Mouse (Mus musculus): Measurements from ENCODE around the gene Exog.

Exog gene

GRCm38 (mm10) chr9:119460410-119460809 lies 15.7 kb downstream of the Exog start:
- peak; percentile 48 for DNase-seq (ENCODE audit: low read depth)

DNA sequence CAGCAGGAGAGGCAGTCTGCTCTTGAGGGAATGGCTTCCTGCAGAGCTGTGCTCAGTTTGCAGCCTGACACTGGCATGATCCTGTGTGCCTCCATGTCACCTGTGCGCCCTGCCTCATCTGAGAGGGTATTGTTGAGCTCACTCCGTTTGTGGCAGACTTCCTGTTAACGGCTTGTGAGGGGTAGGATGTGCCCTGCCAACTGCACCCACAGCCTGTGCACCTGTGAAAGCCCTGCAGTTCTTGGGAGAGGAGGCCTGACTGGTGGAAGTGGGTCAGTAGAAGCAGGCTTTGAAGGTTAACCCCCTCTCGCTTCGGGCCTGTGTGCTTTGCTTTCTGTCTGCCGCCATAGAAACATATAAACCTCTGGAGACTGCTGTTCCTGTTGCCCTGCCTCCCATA lies 20.3 kb downstream of the Exog start:
- no peak for DNase-seq (ENCODE audit: low read depth)

- no peak for DNase-seq (ENCODE audit: low read depth)
Measured at GRCm38 (mm10) chr9:119465595-119465994, 20.9 kb downstream of the Exog start.

- no peak for DNase-seq (ENCODE audit: low read depth)
Measured at GRCm38 (mm10) chr9:119469691-119470353, 25.1 kb downstream of the Exog start.

GRCm38 (mm10) chr9:119472412-119472918 lies 27.7 kb downstream of the Exog start:
- no peak for DNase-seq (ENCODE audit: low read depth)

DNA sequence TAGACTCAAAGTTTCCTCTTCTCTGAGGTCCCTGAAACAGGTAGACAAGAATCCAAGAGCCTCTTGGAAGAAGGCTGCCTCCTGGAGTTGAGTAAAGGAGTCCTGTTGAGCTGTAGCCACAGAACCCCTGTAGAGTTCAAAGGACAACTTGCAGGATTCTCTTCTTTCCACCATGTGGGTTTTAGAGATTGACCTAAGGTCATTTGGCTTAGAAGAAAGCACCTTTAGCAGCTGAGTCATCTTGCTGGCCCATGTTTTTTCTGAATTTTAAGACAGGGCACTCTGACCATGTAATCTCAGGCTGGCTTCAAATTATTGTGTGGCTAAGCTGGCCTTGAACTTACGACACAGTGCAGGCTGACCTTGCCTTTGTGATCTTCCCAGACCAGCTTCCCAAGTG lies 28.3 kb downstream of the Exog start:
- no peak for DNase-seq (ENCODE audit: low read depth)

GRCm38 (mm10) chr9:119473608-119474164 lies 28.9 kb downstream of the Exog start:
- no peak for DNase-seq (ENCODE audit: low read depth)

- no peak for DNase-seq (ENCODE audit: low read depth)
Measured at GRCm38 (mm10) chr9:119474717-119475611, 30.2 kb downstream of the Exog start.

- DNase-seq (ENCODE audit: low read depth), result no peak
Measured at GRCm38 (mm10) chr9:119477754-119478153, 33.0 kb downstream of the Exog start.

GRCm38 (mm10) chr9:119478345-119478744 lies 33.6 kb downstream of the Exog start:
- no peak for DNase-seq (ENCODE audit: low read depth)

- DNase-seq (ENCODE audit: low read depth), result no peak
Measured at GRCm38 (mm10) chr9:119479297-119479696, 34.6 kb downstream of the Exog start.

DNA sequence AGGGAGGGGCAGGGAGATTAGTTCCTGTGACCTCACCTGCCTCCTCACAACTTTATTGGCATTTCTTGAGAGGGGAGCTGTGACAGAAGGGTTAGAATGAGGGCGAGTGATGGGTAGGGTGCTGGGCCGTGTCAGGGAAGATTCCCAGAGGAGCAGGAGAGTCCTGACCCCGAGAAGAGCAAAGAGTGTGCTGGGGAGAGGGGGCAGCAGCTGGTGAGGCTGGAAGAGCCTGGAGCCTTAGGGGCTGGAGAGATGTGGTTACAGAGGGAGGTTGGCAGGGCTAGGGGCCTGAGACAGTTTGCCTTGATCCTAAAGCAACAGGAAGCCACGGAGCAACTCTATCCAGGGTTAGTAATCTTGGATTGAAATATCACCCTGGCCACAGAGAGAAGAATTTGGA lies 36.9 kb downstream of the Exog start:
- no peak for DNase-seq (ENCODE audit: low read depth)

- no peak for DNase-seq (ENCODE audit: low read depth)
Measured at GRCm38 (mm10) chr9:119483554-119484353, 39.0 kb downstream of the Exog start.

- no peak for DNase-seq (ENCODE audit: low read depth)
Measured at GRCm38 (mm10) chr9:119484420-119484819, 39.7 kb downstream of the Exog start.

DNA sequence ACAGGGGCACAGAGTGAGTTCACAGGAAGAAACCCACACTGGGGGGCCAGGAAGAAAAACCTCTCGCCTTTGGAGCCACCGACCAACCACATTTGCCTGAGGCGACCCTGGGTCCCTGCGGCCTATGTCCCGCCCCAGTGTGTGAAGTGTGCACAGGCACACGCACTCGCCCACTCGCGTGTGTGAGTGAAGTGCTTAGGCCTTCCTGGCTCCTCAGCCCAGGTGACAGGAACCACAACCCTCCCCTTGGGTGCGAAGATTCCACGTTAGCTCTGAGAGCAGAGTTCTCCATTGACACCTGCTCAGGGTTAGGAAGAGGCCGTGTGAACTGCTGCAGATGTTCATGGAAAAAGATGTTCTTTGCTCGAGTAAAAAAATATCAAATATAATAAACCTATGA lies 40.1 kb downstream of the Exog start:
- no peak for DNase-seq (ENCODE audit: low read depth)

DNA sequence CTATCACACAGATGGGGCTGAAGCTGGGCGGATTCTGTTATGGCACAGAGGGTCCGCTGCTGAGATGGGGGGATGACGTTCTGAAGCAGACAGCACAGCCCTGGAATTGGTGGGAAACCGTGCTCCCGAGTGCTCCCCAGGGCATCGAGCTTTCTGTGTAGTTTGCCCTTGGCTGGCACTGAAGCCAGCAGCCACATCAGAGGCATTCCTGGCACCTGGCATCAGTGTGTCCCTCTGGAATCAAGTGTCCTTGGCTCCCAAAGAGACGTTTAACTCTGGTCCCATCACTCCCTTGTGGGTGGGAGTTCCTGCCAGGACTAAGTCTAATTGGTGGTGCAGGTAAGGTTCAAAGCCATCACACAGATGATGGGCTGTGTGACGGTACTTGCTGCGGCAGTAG lies 51.6 kb downstream of the Exog start:
- no peak for DNase-seq (ENCODE audit: low read depth)

GRCm38 (mm10) chr9:119496960-119497359 lies 52.2 kb downstream of the Exog start:
- no peak for DNase-seq (ENCODE audit: low read depth)

GRCm38 (mm10) chr9:119497546-119498246 lies 53.0 kb downstream of the Exog start:
- no peak for DNase-seq (ENCODE audit: low read depth)

- no peak for DNase-seq (ENCODE audit: low read depth)
Measured at GRCm38 (mm10) chr9:119498247-119498607, 53.5 kb downstream of the Exog start.

- no peak for DNase-seq (ENCODE audit: low read depth)
Measured at GRCm38 (mm10) chr9:119498885-119499284, 54.1 kb downstream of the Exog start.

- no peak for DNase-seq (ENCODE audit: low read depth)
Measured at GRCm38 (mm10) chr9:119503613-119504012, 58.9 kb downstream of the Exog start.

All from c-Kit-positive CD71-negative TER-119-negative erythroid progenitor cells, embryonic 14.5 days (primary cell).